Mouse (Mus musculus) liver, postnatal 0 days (tissue): Measurements from ENCODE around the gene Ppp1r9b. TPM values are rescaled to one million over a fixed set of nuclear protein-coding genes. Genes with fewer than 3 reads are reported as not detected.

Experiments
- ATAC-seq: fragments of 200-750 bp; cut with Nextera tagmentation; 2 replicates; pipeline ENCODE4 v1.8.0; 2017; ENCODE audit warnings: mild to moderate bottlenecking, moderate library complexity
- DNase-seq: peaks from one replicate; pipeline ENCODE4 v3.0.0-alpha.2; 2016
- H3K27ac ChIP-seq: fragments of 300-500 bp; sonication (generic); 2 replicates; pipeline ENCODE4 v1.5.1; 2014; ENCODE audit warnings: antibody characterized with exemption, moderate library complexity, mild to moderate bottlenecking, low read depth
- H3K27me3 ChIP-seq: fragments of 300-500 bp; sonication (generic); 2 replicates; pipeline ENCODE4 v1.6.1; 2014; ENCODE audit warnings: low read length, control low read depth, mixed read lengths; ENCODE audit not compliant: insufficient read depth
- H3K36me3 ChIP-seq: fragments of 300-500 bp; sonication (generic); replicated peaks from 2 replicates; pipeline ENCODE4 v1.6.1; 2014; ENCODE audit warnings: mild to moderate bottlenecking, control low read depth, low read length, moderate library complexity, mixed read lengths; ENCODE audit not compliant: insufficient read depth
- H3K4me1 ChIP-seq: fragments of 300-500 bp; sonication (generic); 2 replicates; pipeline ENCODE4 v1.6.1; 2014; ENCODE audit warnings: antibody characterized with exemption, mild to moderate bottlenecking, control low read depth; ENCODE audit not compliant: insufficient read depth
- H3K4me2 ChIP-seq: fragments of 300-500 bp; sonication (generic); 2 replicates; pipeline ENCODE4 v1.6.1; 2014; ENCODE audit warnings: low read depth, mild to moderate bottlenecking, low read length, moderate library complexity, mixed read lengths
- H3K4me3 ChIP-seq: fragments of 300-500 bp; sonication (generic); 2 replicates; pipeline ENCODE4 v1.5.1; 2014; ENCODE audit warnings: low read depth, low read length
- H3K9ac ChIP-seq: fragments of 300-500 bp; sonication (generic); replicated peaks from 2 replicates; pipeline ENCODE4 v1.6.1; 2014; ENCODE audit warnings: mild to moderate bottlenecking, moderate library complexity
- H3K9me3 ChIP-seq: fragments of 300-500 bp; sonication (generic); 2 replicates; pipeline ENCODE4 v1.6.1; 2016; ENCODE audit warnings: mild to moderate bottlenecking, control low read depth, low read length, mixed read lengths
- EP300 ChIP-seq: IDR thresholded peaks from 2 replicates; pipeline ENCODE4 v1.6.1; 2016; ENCODE audit warnings: antibody characterized with exemption, low read depth, mild to moderate bottlenecking
- WGBS: fragments of 180-500 bp; shearing (Covaris S2); extraction: QIAGEN DNeasy Blood & Tissue Kit; methylation state at CpG from one replicate; pipeline ENCODE4 v1.1.7; 2014; ENCODE audit not compliant: insufficient replicate concordance; 5-methylcytosine and 5-hydroxymethylcytosine counted together
- polyA plus RNA-seq: library from polyadenylated mRNA; unstranded; fragments of >200 nt; fragmentation: Nextera tagmentation; extraction: Ambion mirVana; gene quantifications from 2 replicates; pipeline ENCODE4 v1.2.1, GENCODE M21; 2015

Gene Ppp1r9b
- polyA plus RNA-seq, 1 experiment from 2014 or later, result 6.1 TPM

DNA sequence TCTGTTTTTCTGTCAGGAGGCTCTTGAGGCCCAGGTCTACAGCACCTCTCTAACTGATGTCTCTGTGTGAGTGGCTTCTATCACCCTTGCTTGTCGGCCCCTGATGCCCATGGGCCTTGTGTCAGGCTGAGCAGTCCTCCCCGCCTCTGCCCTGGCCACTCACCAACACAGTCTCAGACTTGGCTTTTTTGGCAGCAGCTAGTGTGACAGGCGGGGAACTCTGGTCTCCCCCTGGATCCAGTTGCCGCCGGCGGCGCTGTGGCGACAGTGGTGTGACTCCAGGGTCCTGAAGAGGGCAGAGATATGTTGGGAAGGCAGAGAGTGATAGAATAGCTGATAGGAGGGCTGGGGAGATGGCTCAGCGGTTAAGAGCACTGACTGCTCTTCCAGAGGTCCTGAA is 62.2 kb downstream of the Ppp1r9b start:
- Histone ChIP-seq H3K4me3 (no peak overlapping the region), H3K4me2 (no peak overlapping the region), H3K27me3 (no peaks in the 10 kb centered on the region), H3K27ac (no peak overlapping the region), H3K9me3 (no peaks in the 10 kb centered on the region), H3K36me3 (peaks cover 3% of the 10 kb centered on the region; the same call in 1 of the 2 replicates), H3K9ac (no peak overlapping the region), H3K4me1 (no peaks in the 10 kb centered on the region)
- WGBS, result 80% methylated on average over 9 of the region's 9 CpGs
- DNase-seq (no peak), ATAC-seq (no peak)
- TF ChIP-seq EP300, result no peak

Other genes with a start within 250 kb of the Ppp1r9b start
- 0.09 TPM in 1 of 2 replicates, not detected in the other for gene Cdc34b, start 249.3 kb upstream of the Ppp1r9b start, polyA plus RNA-seq
- not detected in 2 replicates for gene Tmem92, start 208.3 kb upstream of the Ppp1r9b start, polyA plus RNA-seq
- 29.8 and 37.8 TPM in 2 replicates for gene Col1a1, start 54.8 kb upstream of the Ppp1r9b start, polyA plus RNA-seq
- not detected in 2 replicates for gene Hils1, start 23.4 kb upstream of the Ppp1r9b start, polyA plus RNA-seq
- 0.13 and 0.96 TPM in 2 replicates for gene Sgca, start 14.7 kb upstream of the Ppp1r9b start, polyA plus RNA-seq
- 14.5 and 16.1 TPM in 2 replicates for gene Samd14, start 18.8 kb downstream of the Ppp1r9b start, polyA plus RNA-seq
- 16.2 and 17.3 TPM in 2 replicates for gene Pdk2, start 50.3 kb downstream of the Ppp1r9b start, polyA plus RNA-seq
- gene Itga3, start 85.8 kb downstream of the Ppp1r9b start, polyA plus RNA-seq, result 0.97 and 1.0 TPM in 2 replicates
- not detected in 2 replicates for gene Dlx3, start 129.1 kb downstream of the Ppp1r9b start, polyA plus RNA-seq
- gene Dlx4, start 155.2 kb downstream of the Ppp1r9b start, polyA plus RNA-seq, result 0.08 and 0.17 TPM in 2 replicates